Comparison of ENCODE assay signal across 8 mouse cellular contexts in genomic region chr10:127615591-127615990, GRCm38 (mm10). TPM values are rescaled to one million over a fixed set of nuclear protein-coding genes. Genes with fewer than 3 reads are reported as not detected.
DNase-seq lines count a peak whose midpoint lies in the region; ATAC-seq lines count a peak whose summit lies in the region.

No protein-coding gene starts in this region.

- H3K4me3 ChIP-seq in midbrain, embryonic 13.5 days (replicated peaks) = no peak overlapping the region

- H3K4me1 ChIP-seq in midbrain, embryonic 13.5 days (replicated peaks) = peaks cover 62% of the 10 kb centered on the region

- H3K9me3 ChIP-seq in midbrain, embryonic 13.5 days = no peaks in the 10 kb centered on the region

- DNase-seq in cerebellum, adult 9-11 months = peak; percentile 63
- DNase-seq in cerebellum, adult 11-12 months = no peak
- DNase-seq in right cerebral cortex, adult 18-20 months = peak; percentile 44
- DNase-seq in right cerebral cortex, postnatal 14 days = no peak
- DNase-seq in heart, postnatal 4 days = peak; percentile 61

- no peak overlapping the region; the same call in 1 of the 2 replicates for H3K4me2 ChIP-seq in midbrain, embryonic 13.5 days (replicated peaks)

- ATAC-seq in midbrain, embryonic 13.5 days = no peak
- ATAC-seq in activated CD4-positive, CD25-positive, alpha-beta regulatory T cell, adult 4 months = no peak
- no peak for ATAC-seq in megakaryocyte, adult 5-6 weeks (ENCODE audit: poor library complexity, severe bottlenecking)

- H3K9ac ChIP-seq in midbrain, embryonic 13.5 days (replicated peaks) = 0 out of 2 replicates have a peak overlapping the region, but pooled peaks have one; percentile 17

- WGBS in midbrain, embryonic 13.5 days = 76% methylated on average over 3 of the region's 3 CpGs

- peaks cover 33% of the 10 kb centered on the region for H3K36me3 ChIP-seq in midbrain, embryonic 13.5 days

- peak overlapping the region; percentile 39; the same call in 1 of the 2 replicates for H3K27ac ChIP-seq in midbrain, embryonic 13.5 days

- no peaks in the 10 kb centered on the region for H3K27me3 ChIP-seq in midbrain, embryonic 13.5 days

RNA-seq across cellular contexts. Expression of gene Lrp1, which starts 5.4 kb away (rescaled TPM):
- 10 to 100 TPM; 68.8 to 73.0 TPM for total RNA-seq in heart, postnatal 4 days (2021)
- polyA plus RNA-seq in midbrain, embryonic 13.5 days (2015; fragmentation: Nextera tagmentation; extraction: Ambion mirVana) = 98.2 and 99.4 TPM in 2 replicates
- polyA plus RNA-seq in activated CD4-positive, CD25-positive, alpha-beta regulatory T cell, adult 4 months (2017; shearing (Covaris generic)) = under 1 TPM in 1 of 2 experiments, not detected in 1; 0.57 TPM
- 85.5 and 104 TPM in 2 replicates for total RNA-seq in megakaryocyte, adult 5-6 weeks (2015)
- total RNA-seq in megakaryocyte, adult 5-6 weeks (2017) = 62.4 and 72.2 TPM in 2 replicates

RNA-seq across cellular contexts. Expression of gene Stat6, which starts 27.2 kb away (rescaled TPM):
- total RNA-seq in heart, postnatal 4 days (2021) = 10 to 100 TPM; 41.7 to 42.1 TPM
- 3.8 and 4.3 TPM in 2 replicates for polyA plus RNA-seq in midbrain, embryonic 13.5 days (2015; fragmentation: Nextera tagmentation; extraction: Ambion mirVana)
- polyA plus RNA-seq in activated CD4-positive, CD25-positive, alpha-beta regulatory T cell, adult 4 months (2017; shearing (Covaris generic)) = 100 to 1,000 TPM; 119 to 157 TPM
- total RNA-seq in megakaryocyte, adult 5-6 weeks (2015) = 82.5 and 89.6 TPM in 2 replicates
- total RNA-seq in megakaryocyte, adult 5-6 weeks (2017) = 120 and 128 TPM in 2 replicates

RNA-seq across cellular contexts. Expression of gene Nemp1, which starts 51.1 kb away (rescaled TPM):
- total RNA-seq in heart, postnatal 4 days (2021) = 1 to 10 TPM; 8.9 TPM
- polyA plus RNA-seq in midbrain, embryonic 13.5 days (2015; fragmentation: Nextera tagmentation; extraction: Ambion mirVana) = 4.6 and 4.8 TPM in 2 replicates
- 1 to 10 TPM; 4.7 to 5.8 TPM for polyA plus RNA-seq in activated CD4-positive, CD25-positive, alpha-beta regulatory T cell, adult 4 months (2017; shearing (Covaris generic))
- 15.2 and 18.4 TPM in 2 replicates for total RNA-seq in megakaryocyte, adult 5-6 weeks (2015)
- total RNA-seq in megakaryocyte, adult 5-6 weeks (2017) = 17.0 and 17.5 TPM in 2 replicates

RNA-seq across cellular contexts. Expression of gene Nab2, which starts 52.8 kb away (rescaled TPM):
- 10 to 100 TPM; 13.5 to 14.9 TPM for total RNA-seq in heart, postnatal 4 days (2021)
- polyA plus RNA-seq in midbrain, embryonic 13.5 days (2015; fragmentation: Nextera tagmentation; extraction: Ambion mirVana) = 1.2 and 1.8 TPM in 2 replicates
- 10 to 100 TPM in 1 of 2 experiments, 1 to 10 TPM in 1; 7.4 to 10.2 TPM for polyA plus RNA-seq in activated CD4-positive, CD25-positive, alpha-beta regulatory T cell, adult 4 months (2017; shearing (Covaris generic))
- total RNA-seq in megakaryocyte, adult 5-6 weeks (2015) = 2.0 and 2.6 TPM in 2 replicates
- 2.3 and 2.4 TPM in 2 replicates for total RNA-seq in megakaryocyte, adult 5-6 weeks (2017)

Comparison
In these comparisons a context has a peak if more than half of its experiments do, and no peak if none do; other contexts are left out.
1. DNase-seq: peak in cerebellum, adult 9-11 months (single experiment), right cerebral cortex, adult 18-20 months (single experiment) and heart, postnatal 4 days (single experiment); none in cerebellum, adult 11-12 months (single experiment) and right cerebral cortex, postnatal 14 days (single experiment).